Mouse (Mus musculus) testis, postnatal 14 days (tissue): ENCODE measurements around the gene Spdya.
"Not testable (repeated sequence)": the region's sequence is repeated elsewhere in the genome, so short reads cannot be mapped to it uniquely, and the experiment has no call there.

Experiments
- DNase-seq: peaks from one replicate; pipeline ENCODE4 v3.0.0; 2021; ENCODE audit warnings: low spot score

Gene Spdya

DNA sequence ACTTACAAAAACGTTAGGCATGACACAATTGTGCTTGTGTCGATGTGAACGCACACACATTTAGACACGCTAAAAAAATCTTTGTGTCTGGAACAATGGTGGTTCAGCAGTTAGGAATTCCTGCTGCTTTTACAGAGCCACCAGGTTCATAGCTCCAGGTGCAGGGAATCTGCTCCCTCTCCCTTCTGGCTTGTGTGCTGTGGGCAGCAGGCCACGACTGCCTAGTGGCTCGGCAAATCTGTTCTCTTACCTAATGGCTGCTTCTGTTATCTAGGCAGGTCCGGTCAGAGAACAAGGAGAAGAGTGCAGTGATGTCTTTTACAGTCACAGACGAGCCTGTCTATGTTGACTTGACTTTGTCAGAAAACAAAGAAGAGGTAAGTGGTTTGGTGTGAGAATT is 81.5 kb downstream of the Spdya start:
- no peak for DNase-seq

GRCm38 (mm10) chr17:71636786-71637185 is 84.9 kb downstream of the Spdya start:
- DNase-seq = no peak

- no peak for DNase-seq
Observed at GRCm38 (mm10) chr17:71637750-71638265, 85.9 kb downstream of the Spdya start.

DNA sequence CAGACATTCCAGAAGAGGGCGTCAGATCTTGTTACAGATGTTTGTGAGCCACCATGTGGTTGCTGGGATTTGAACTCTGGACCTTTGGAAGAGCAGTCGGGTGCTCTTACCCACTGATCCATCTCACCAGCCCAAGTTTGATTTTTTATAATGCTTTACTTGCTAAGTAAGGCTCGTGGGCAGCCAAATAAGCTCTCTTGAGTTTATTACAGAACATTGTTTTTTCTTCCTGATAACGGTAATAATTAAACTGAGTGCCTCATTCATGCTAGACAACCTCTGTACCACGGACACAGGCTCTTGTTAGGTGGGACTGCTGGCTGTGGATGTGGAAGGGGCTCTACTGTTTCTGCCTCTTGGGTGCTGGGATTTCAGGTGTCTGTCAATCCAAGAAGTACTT is 87.2 kb downstream of the Spdya start:
- DNase-seq = not testable (repeated sequence)
